Mouse (Mus musculus) heart, adult 2 months (tissue): Measurements from ENCODE around the gene Umodl1. TPM values are rescaled to one million over a fixed set of nuclear protein-coding genes. Genes with fewer than 3 reads are reported as not detected.
A peak's percentile ranks its signal among the peaks of the same experiment; 100 is the strongest.

Experiments
- DNase-seq, 2 experiments: peaks; one replicate each; pipeline ENCODE4 v3.0.0; 2021
- H3K27ac ChIP-seq: fragments of 200-600 bp; 2 replicates; pipeline ENCODE4 v1.8.1; 2022
- H3K27me3 ChIP-seq: fragments of 200-500 bp; 2 replicates; pipeline ENCODE4 v1.6.1; 2012; ENCODE audit warnings: mild to moderate bottlenecking, low read length, inconsistent platforms, mixed read lengths; ENCODE audit not compliant: control insufficient read depth, insufficient read depth
- H3K36me3 ChIP-seq: fragments of 200-500 bp; 2 replicates; pipeline ENCODE4 v1.6.1; 2012; ENCODE audit warnings: low read length, inconsistent platforms; ENCODE audit not compliant: control insufficient read depth, insufficient read depth
- H3K4me1 ChIP-seq: fragments of 200-500 bp; 2 replicates; pipeline ENCODE4 v1.6.1; 2011; ENCODE audit warnings: low read length; ENCODE audit not compliant: control insufficient read depth, insufficient read depth
- H3K4me3 ChIP-seq: fragments of 200-600 bp; 2 replicates; pipeline ENCODE4 v1.8.1; 2022
- H3K79me2 ChIP-seq: fragments of 200-500 bp; replicated peaks from 2 replicates; pipeline ENCODE4 v1.6.1; 2012; ENCODE audit warnings: mild to moderate bottlenecking, inconsistent platforms, low read length, moderate library complexity, mixed read lengths; ENCODE audit not compliant: control insufficient read depth, insufficient read depth
- H3K9ac ChIP-seq: fragments of 200-500 bp; 2 replicates; pipeline ENCODE4 v1.6.1; 2012; ENCODE audit warnings: low read depth, mild to moderate bottlenecking, control low read depth, inconsistent platforms, low read length, mixed read lengths
- CTCF ChIP-seq: fragments of 200-600 bp; IDR thresholded peaks from 2 replicates; pipeline ENCODE4 v1.8.1; 2022; ENCODE audit warnings: antibody characterized with exemption, mild to moderate bottlenecking, moderate library complexity
- EP300 ChIP-seq: fragments of 200-500 bp; IDR thresholded peaks from 2 replicates; pipeline ENCODE4 v1.6.1; 2011; ENCODE audit warnings: low read depth, low read length, control low read depth; ENCODE audit not compliant: insufficient read depth
- POLR2A ChIP-seq: fragments of 200-500 bp; IDR thresholded peaks from 2 replicates; pipeline ENCODE4 v1.6.1; 2011; ENCODE audit warnings: mild to moderate bottlenecking, low read depth, low read length, control low read depth; ENCODE audit not compliant: insufficient read depth
- WGBS: fragments of 180-500 bp; shearing (Covaris S2); methylation state at CpG from one replicate; pipeline ENCODE4 v1.1.7; 2018; 5-methylcytosine and 5-hydroxymethylcytosine counted together
- intact Hi-C: fragments of 180-260 bp; cut with DNase I; formaldehyde crosslinking; loops from one replicate; pipeline ENCODE4 v1.15.1; 2025
- polyA plus RNA-seq: library from polyadenylated mRNA; depleted of rRNA; stranded (reverse); fragments of >200 nt; gene quantifications from 2 replicates; pipeline ENCODE4 v1.2.3, GENCODE M21; 2012
- total RNA-seq, 2 experiments: library from RNA; stranded (reverse); gene quantifications; 2 replicates each; pipeline ENCODE4 v1.2.3; 2021

Umodl1 gene
- total and polyA plus RNA-seq, 3 experiments: not detected

DNA sequence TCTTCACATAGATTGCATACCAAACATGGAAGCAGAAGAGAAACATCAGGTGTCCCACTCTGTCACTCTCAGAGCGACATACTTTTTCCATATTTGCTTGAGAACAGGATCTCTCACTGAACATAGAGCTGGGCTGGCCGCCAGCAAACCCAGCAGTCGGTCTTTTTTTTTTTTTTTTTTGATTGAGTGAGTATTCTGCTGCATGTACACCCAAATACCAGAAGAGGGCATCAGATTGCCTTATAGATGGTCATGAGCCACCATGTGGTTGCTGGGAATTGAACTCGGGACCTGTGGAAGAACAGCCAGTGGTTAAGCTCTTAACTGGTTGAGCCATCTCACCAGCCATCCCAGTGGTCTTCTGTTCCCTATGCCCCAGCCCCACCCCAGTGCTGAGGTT, 30.9 kb upstream of the Umodl1 start:
- intact Hi-C loops: no loop called here
- no peak for TF ChIP-seq CTCF
- TF ChIP-seq EP300: no peak
- TF ChIP-seq POLR2A: no peak
- no peaks in the 10 kb centered on the region for H3K36me3 ChIP-seq
- WGBS: 40% methylated on average over 4 of the region's 4 CpGs
- H3K4me3 ChIP-seq: no peak overlapping the region
- no peaks in the 10 kb centered on the region for H3K27me3 ChIP-seq
- H3K4me1 ChIP-seq: no peaks in the 10 kb centered on the region
- H3K79me2 ChIP-seq: no peaks in the 10 kb centered on the region
- H3K9ac ChIP-seq: no peak overlapping the region
- DNase-seq: no peak
- H3K27ac ChIP-seq: no peak overlapping the region

DNA sequence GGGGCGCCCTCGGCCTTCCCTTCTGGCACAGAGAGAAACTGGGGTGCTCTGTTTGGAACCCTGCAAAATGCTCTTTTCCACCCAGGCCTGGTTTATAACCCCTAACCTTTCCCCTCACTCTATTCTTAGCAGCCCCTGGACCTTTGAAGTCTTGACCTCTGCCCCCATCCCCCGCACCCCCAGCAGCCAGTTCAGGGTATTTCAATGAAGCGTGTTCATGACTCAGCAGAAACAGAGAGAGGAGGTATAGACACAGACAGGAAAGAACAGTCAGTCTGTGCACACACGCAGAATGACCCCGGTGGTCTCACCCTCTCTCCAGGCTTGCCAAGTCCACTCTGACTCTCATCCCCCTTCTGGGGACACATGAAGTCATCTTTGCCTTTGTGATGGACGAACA, 23.6 kb upstream of the Umodl1 start:
- intact Hi-C loops: no loop called here
- WGBS: 83% methylated on average over 7 of the region's 7 CpGs

DNA sequence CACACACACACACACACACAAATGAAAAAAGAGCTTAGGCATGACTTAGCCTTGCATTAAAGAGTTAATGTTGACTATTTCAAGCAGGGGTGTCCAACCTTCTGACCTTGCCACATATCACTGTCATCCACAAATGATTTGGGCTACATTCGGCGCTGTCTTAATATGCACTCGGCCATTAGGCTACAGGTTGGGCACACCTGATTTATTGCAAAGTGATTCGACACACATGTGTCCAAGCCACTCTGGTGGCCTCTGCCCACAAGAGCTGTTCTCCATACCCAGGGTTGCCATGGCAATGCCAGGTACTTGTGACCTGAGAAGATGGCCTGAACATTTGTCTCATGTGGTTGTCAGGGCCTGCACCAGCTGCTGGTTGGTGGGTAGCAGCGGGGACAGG, 21.6 kb upstream of the Umodl1 start:
- intact Hi-C loops: no loop called here

More for the DNA sequence above, 23.6 kb upstream of the Umodl1 start:
- DNase-seq: no peak
- H3K4me1 ChIP-seq: no peaks in the 10 kb centered on the region
- no peaks in the 10 kb centered on the region for H3K36me3 ChIP-seq
- H3K79me2 ChIP-seq: no peaks in the 10 kb centered on the region
- no peak overlapping the region for H3K27ac ChIP-seq
- TF ChIP-seq POLR2A: no peak
- TF ChIP-seq EP300: no peak
- TF ChIP-seq CTCF: no peak
- H3K9ac ChIP-seq: no peak overlapping the region
- no peaks in the 10 kb centered on the region for H3K27me3 ChIP-seq
- H3K4me3 ChIP-seq: no peak overlapping the region

DNA sequence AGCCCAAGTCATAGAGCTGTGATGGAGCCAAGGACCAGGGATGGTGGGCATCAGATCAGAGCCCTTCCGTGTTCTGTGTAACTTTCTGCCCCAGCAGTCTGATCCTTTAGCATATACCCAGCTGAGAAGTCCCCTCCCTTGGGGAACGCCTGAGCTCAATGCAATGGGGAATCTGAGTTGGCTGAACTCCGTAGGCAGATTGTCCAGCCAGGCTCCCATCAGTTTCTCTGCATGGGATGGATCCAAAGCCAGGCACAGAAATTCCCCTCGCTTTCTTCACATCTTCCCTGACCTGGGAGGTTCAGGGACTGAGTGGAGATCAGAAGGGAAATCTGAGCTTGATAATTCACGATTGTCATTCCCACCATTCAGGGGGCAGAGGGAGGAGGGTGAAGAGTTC, 19.1 kb upstream of the Umodl1 start:
- DNase-seq: no peak
- Histone ChIP-seq H3K27me3 (no peaks in the 10 kb centered on the region), H3K27ac (no peak overlapping the region), H3K9ac (no peak overlapping the region), H3K4me3 (no peak overlapping the region), H3K4me1 (no peaks in the 10 kb centered on the region), H3K36me3 (no peaks in the 10 kb centered on the region), H3K79me2 (no peaks in the 10 kb centered on the region)
- WGBS: 63% methylated on average over 5 of the region's 5 CpGs
- intact Hi-C loops: no loop called here
- TF ChIP-seq EP300: no peak
- TF ChIP-seq CTCF: no peak
- TF ChIP-seq POLR2A: no peak

More for the DNA sequence above, 21.6 kb upstream of the Umodl1 start:
- H3K36me3 ChIP-seq: no peaks in the 10 kb centered on the region
- TF ChIP-seq EP300 (no peak), CTCF (no peak), POLR2A (no peak)
- no peak overlapping the region for H3K27ac ChIP-seq
- H3K79me2 ChIP-seq: no peaks in the 10 kb centered on the region
- H3K4me3 ChIP-seq: no peak overlapping the region
- no peak for DNase-seq
- H3K27me3 ChIP-seq: no peaks in the 10 kb centered on the region
- H3K4me1 ChIP-seq: no peaks in the 10 kb centered on the region
- H3K9ac ChIP-seq: no peak overlapping the region
- WGBS: 83% methylated on average over 5 of the region's 5 CpGs

DNA sequence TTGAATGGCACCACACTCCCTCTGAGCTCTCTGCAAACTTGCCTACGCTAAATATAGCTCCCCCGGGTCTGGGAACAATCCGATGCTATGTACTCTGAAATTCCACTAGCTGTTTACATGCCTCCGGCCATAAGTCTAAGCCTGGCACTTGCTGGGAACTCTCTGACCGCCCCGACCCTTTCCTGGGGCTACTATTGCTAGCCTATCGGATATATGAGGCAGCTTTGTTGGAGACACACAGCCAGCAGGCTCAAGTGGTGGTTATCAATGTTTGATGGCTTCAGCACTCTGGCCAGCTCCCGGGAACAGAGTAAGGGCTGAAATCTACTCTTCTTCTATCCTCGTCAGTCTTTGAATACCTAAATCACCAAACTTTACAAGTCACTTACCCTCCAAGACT, 15.9 kb upstream of the Umodl1 start:
- H3K4me1 ChIP-seq: no peaks in the 10 kb centered on the region
- no peak for TF ChIP-seq EP300
- TF ChIP-seq POLR2A: no peak
- TF ChIP-seq CTCF: no peak
- no peak overlapping the region for H3K4me3 ChIP-seq
- DNase-seq: no peak
- H3K27me3 ChIP-seq: no peaks in the 10 kb centered on the region
- H3K9ac ChIP-seq: no peak overlapping the region
- H3K36me3 ChIP-seq: no peaks in the 10 kb centered on the region
- H3K79me2 ChIP-seq: no peaks in the 10 kb centered on the region
- no peak overlapping the region for H3K27ac ChIP-seq
- 43% methylated on average over 9 of the region's 9 CpGs for WGBS
- intact Hi-C loops: no loop called here

DNA sequence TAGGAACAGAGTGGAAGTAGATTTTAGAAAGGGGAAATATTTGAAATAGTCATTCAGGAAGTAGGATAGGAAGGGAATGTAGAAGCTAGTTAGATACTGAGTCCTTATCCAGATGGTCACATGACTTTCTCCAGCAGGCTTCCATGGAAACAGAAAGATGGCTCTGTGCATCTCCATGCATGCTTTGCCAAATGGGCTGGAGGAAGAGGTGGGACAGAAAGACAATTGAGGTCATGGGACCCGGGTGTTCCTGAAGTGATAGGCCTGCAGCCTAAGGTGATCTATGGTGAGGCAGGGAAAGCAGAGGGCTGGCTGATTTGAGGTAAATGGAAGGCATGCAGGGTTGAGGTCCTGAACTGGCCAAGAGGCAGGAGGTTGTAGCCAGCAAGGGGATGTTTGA, 6.1 kb upstream of the Umodl1 start:
- Histone ChIP-seq H3K27ac (no peak overlapping the region), H3K4me3 (no peak overlapping the region), H3K9ac (no peak overlapping the region), H3K36me3 (no peaks in the 10 kb centered on the region), H3K79me2 (no peaks in the 10 kb centered on the region), H3K4me1 (no peaks in the 10 kb centered on the region), H3K27me3 (no peaks in the 10 kb centered on the region)
- intact Hi-C loops: no loop called here
- DNase-seq: no peak
- TF ChIP-seq EP300: no peak
- no peak for TF ChIP-seq POLR2A
- TF ChIP-seq CTCF: no peak
- 24% methylated on average over 1 of the region's 1 CpGs for WGBS

DNA sequence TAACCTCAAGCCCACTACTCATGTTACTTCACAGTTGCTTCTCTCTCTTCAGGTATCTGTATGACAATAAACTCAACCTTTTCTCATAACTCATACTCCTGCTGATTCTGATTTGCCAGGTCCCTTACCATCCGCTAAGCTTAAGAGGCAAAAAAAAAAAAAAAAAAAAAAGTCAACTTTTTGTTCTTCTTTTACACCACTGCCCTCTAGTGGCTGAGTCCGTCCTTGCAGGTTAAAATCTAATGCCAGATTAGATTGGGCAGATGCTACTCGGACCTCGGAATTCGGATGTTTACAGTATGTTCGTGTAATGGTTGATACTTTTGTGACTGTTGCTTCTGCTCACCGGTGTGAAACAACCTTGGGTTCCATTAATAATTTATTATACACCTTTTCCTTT, 3.7 kb upstream of the Umodl1 start:
- intact Hi-C loops: loop anchor here (1.0 to 2.0 kb wide), 3 partner anchors 106 to 204 kb away; no protein-coding TSS in a partner anchor
- Histone ChIP-seq H3K4me1 (no peaks in the 10 kb centered on the region), H3K79me2 (no peaks in the 10 kb centered on the region), H3K36me3 (no peaks in the 10 kb centered on the region), H3K27me3 (no peaks in the 10 kb centered on the region), H3K9ac (no peak overlapping the region), H3K4me3 (no peak overlapping the region), H3K27ac (no peak overlapping the region)
- peak; percentile 18 to 56 for DNase-seq
- WGBS: under 1% methylated on average over 7 of the region's 7 CpGs
- peak; percentile 86 for TF ChIP-seq CTCF
- TF ChIP-seq EP300: no peak
